Mouse (Mus musculus): ENCODE measurements around the gene Gm10563.

- TF ChIP-seq CTCF (IDR thresholded peaks at IDR 0.05; ENCODE audit: low read depth, low read length) = peak; percentile 61
- no peak for TF ChIP-seq EP300 (IDR thresholded peaks at IDR 0.05; ENCODE audit: insufficient read depth, low read depth, low read length)
- no peak for TF ChIP-seq POLR2A (IDR thresholded peaks at IDR 0.05; ENCODE audit: insufficient read depth, low read length)
These were observed 64.8 kb downstream of the Gm10563 start for GRCm38 (mm10) chr4:155580420-155580819.
